Mouse (Mus musculus): ENCODE results near the gene Plxnc1. TPM values are rescaled to one million over a fixed set of nuclear protein-coding genes. Genes with fewer than 3 reads are reported as not detected.
A peak's percentile ranks its signal among the peaks of the same experiment; 100 is the strongest.

Gene Plxnc1
- total and polyA plus RNA-seq, 2 experiments from 2014 or later, result 12.9 to 78.5 TPM

GRCm38 (mm10) chr10:94905689-94906473 lies 38.8 kb downstream of the Plxnc1 start:
- H3K27ac ChIP-seq (ENCODE audit: low read depth, low read length), result peak overlapping the region; percentile 93
- 0 out of 2 replicates have a peak overlapping the region, but pooled peaks have one; percentile 39 for H3K9ac ChIP-seq (replicated peaks; ENCODE audit: low read length, poor library complexity, severe bottlenecking)
- H3K27me3 ChIP-seq (ENCODE audit: insufficient read depth, low read length), result no peaks in the 10 kb centered on the region
- 18% methylated on average over 21 of the region's 21 CpGs for WGBS
- ATAC-seq (ENCODE audit: low FRiP score), result peak; percentile 92
- peaks cover 9% of the 10 kb centered on the region; the same call in 1 of the 2 replicates for H3K4me1 ChIP-seq (ENCODE audit: insufficient read depth, low read length)
- no peaks in the 10 kb centered on the region for H3K9me3 ChIP-seq (ENCODE audit: low read length)
- peaks cover 7% of the 10 kb centered on the region; the same call in 1 of the 2 replicates for H3K36me3 ChIP-seq (ENCODE audit: insufficient read depth, low read length)
- no peak overlapping the region for H3K4me3 ChIP-seq (ENCODE audit: low read depth, low read length)
- peak overlapping the region; percentile 37 for H3K4me2 ChIP-seq (ENCODE audit: low read depth, low read length, poor library complexity, severe bottlenecking)
- peak; percentile 97 for DNase-seq (ENCODE audit: low spot score)
- TF ChIP-seq CTCF (IDR thresholded peaks at IDR 0.05), result peak; percentile 37

GRCm38 (mm10) chr10:94905219-94905618 lies 39.4 kb downstream of the Plxnc1 start:
- Histone ChIP-seq H3K4me3 (ENCODE audit: low read depth, low read length) (no peak overlapping the region), H3K9me3 (ENCODE audit: low read length) (no peaks in the 10 kb centered on the region), H3K36me3 (ENCODE audit: insufficient read depth, low read length) (peaks cover 7% of the 10 kb centered on the region; the same call in 1 of the 2 replicates), H3K4me2 (ENCODE audit: low read depth, low read length, poor library complexity, severe bottlenecking) (peak overlapping the region; percentile 37; the same call in 1 of the 2 replicates), H3K27ac (ENCODE audit: low read depth, low read length) (peak overlapping the region; percentile 93), H3K4me1 (ENCODE audit: insufficient read depth, low read length) (peaks cover 9% of the 10 kb centered on the region; the same call in 1 of the 2 replicates), H3K9ac (replicated peaks; ENCODE audit: low read length, poor library complexity, severe bottlenecking) (no peak overlapping the region), H3K27me3 (ENCODE audit: insufficient read depth, low read length) (no peaks in the 10 kb centered on the region)
- DNase-seq (ENCODE audit: low spot score), result no peak
- no peak; the same call in 1 of the 2 replicates for TF ChIP-seq CTCF (IDR thresholded peaks at IDR 0.05)
- WGBS, result 4% methylated on average over 3 of the region's 5 CpGs
- ATAC-seq (ENCODE audit: low FRiP score), result peak; percentile 51

DNA sequence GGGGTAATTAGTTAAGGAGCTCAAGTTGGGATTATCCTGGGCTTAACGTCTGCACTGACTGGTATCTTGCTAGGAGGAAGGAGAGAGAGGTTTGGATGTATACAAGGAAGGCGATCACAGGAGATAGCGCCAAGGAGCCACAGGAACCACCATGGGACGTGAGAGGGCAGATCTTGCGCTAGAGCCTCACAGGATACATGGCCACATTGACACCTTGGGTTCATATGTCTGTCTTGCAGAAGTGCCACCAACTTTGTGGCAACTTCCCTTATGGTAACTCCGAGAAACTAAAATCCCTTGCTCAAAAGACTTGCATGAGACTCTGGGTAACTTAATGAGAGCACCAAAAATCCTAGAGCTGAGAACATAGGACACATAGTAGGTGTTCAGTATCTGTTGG lies 47.7 kb downstream of the Plxnc1 start:
- Histone ChIP-seq H3K9ac (replicated peaks; ENCODE audit: low read length, poor library complexity, severe bottlenecking) (no peak overlapping the region), H3K36me3 (ENCODE audit: insufficient read depth, low read length) (peaks cover 15% of the 10 kb centered on the region), H3K4me3 (ENCODE audit: low read depth, low read length) (no peak overlapping the region), H3K4me2 (ENCODE audit: low read depth, low read length, poor library complexity, severe bottlenecking) (no peak overlapping the region), H3K27ac (ENCODE audit: low read depth, low read length) (no peak overlapping the region), H3K4me1 (ENCODE audit: insufficient read depth, low read length) (no peaks in the 10 kb centered on the region), H3K9me3 (ENCODE audit: low read length) (no peaks in the 10 kb centered on the region), H3K27me3 (ENCODE audit: insufficient read depth, low read length) (no peaks in the 10 kb centered on the region)
- TF ChIP-seq CTCF (IDR thresholded peaks at IDR 0.05), result no peak
- ATAC-seq (ENCODE audit: low FRiP score) (no peak), DNase-seq (ENCODE audit: low spot score) (no peak)
- WGBS, result 76% methylated on average over 6 of the region's 6 CpGs

DNA sequence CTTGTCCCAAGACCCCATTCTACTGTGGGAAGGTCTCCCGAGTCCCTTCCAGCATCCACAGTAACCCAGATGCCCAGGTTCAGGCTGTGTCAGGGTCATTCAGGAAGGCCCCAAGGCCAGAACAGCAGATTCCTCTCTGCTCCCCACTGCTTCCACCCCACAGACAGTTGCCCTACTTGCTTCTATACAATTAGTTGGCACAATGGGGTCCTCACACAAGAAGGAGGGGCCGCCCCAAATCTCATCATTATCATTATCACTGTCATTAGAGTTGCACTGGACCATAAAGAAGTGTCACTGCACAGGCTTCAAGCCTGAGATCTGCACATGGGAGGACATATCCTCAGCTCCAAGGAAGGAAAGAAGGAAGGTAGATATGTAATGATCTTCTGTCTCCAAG lies 48.3 kb downstream of the Plxnc1 start:
- H3K9me3 ChIP-seq (ENCODE audit: low read length), result no peaks in the 10 kb centered on the region
- H3K27me3 ChIP-seq (ENCODE audit: insufficient read depth, low read length), result no peaks in the 10 kb centered on the region
- ATAC-seq (ENCODE audit: low FRiP score) (no peak), DNase-seq (ENCODE audit: low spot score) (no peak)
- no peak overlapping the region for H3K9ac ChIP-seq (replicated peaks; ENCODE audit: low read length, poor library complexity, severe bottlenecking)
- no peak overlapping the region for H3K4me2 ChIP-seq (ENCODE audit: low read depth, low read length, poor library complexity, severe bottlenecking)
- H3K27ac ChIP-seq (ENCODE audit: low read depth, low read length), result no peak overlapping the region
- WGBS, result 92% methylated on average over 2 of the region's 2 CpGs
- no peaks in the 10 kb centered on the region for H3K4me1 ChIP-seq (ENCODE audit: insufficient read depth, low read length)
- H3K4me3 ChIP-seq (ENCODE audit: low read depth, low read length), result no peak overlapping the region
- H3K36me3 ChIP-seq (ENCODE audit: insufficient read depth, low read length), result peaks cover 15% of the 10 kb centered on the region
- TF ChIP-seq CTCF (IDR thresholded peaks at IDR 0.05), result no peak

DNA sequence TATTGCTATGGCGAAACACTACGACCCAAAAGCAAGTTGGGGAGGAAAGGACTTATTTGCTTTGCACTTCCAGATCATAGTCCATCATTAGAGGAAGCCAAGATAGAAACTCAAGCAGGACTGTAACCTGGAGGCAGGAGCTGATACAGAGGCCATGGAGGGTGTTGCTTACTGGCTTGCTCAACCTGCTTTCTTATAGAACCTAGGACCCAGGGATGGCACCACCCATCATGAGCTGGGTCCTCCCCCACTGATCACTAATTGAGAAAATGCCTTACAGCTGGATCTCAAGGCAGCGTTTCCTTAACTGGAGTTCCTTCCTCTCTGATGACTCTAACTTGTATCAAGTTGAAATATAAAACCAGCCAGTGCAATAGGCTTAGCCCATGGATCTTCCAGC lies 48.8 kb downstream of the Plxnc1 start:
- no peak for TF ChIP-seq CTCF (IDR thresholded peaks at IDR 0.05)
- no peak overlapping the region for H3K9ac ChIP-seq (replicated peaks; ENCODE audit: low read length, poor library complexity, severe bottlenecking)
- H3K9me3 ChIP-seq (ENCODE audit: low read length), result no peaks in the 10 kb centered on the region
- H3K4me1 ChIP-seq (ENCODE audit: insufficient read depth, low read length), result no peaks in the 10 kb centered on the region
- no peak for ATAC-seq (ENCODE audit: low FRiP score)
- DNase-seq (ENCODE audit: low spot score), result no peak
- no peak overlapping the region for H3K27ac ChIP-seq (ENCODE audit: low read depth, low read length)
- H3K4me2 ChIP-seq (ENCODE audit: low read depth, low read length, poor library complexity, severe bottlenecking), result no peak overlapping the region
- 97% methylated on average over 3 of the region's 3 CpGs for WGBS
- H3K27me3 ChIP-seq (ENCODE audit: insufficient read depth, low read length), result no peaks in the 10 kb centered on the region
- no peak overlapping the region for H3K4me3 ChIP-seq (ENCODE audit: low read depth, low read length)
- H3K36me3 ChIP-seq (ENCODE audit: insufficient read depth, low read length), result peaks cover 15% of the 10 kb centered on the region

DNA sequence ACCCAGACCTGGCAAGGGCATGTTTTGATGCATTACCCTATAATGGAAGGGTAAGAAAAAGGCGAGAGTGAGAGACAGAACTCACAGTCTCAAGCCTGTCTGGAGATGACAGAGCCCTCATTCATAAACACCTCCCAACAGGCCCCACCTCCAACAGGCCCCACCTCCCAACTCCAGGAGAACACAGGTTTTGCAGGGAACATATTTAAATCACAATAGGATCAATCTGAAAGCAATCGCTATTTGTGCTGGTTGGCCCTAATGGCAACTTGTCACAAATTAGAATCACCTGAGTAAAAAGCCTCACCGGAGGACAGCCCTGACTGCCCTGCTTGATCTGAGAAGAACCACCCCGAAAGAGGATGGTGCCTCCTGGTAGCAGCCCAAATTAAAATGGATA lies 54.9 kb downstream of the Plxnc1 start:
- H3K4me3 ChIP-seq (ENCODE audit: low read depth, low read length), result no peak overlapping the region
- 85% methylated on average over 4 of the region's 4 CpGs for WGBS

More for the DNA sequence above, 54.9 kb downstream of the Plxnc1 start:
- Histone ChIP-seq H3K4me2 (ENCODE audit: low read depth, low read length, poor library complexity, severe bottlenecking) (no peak overlapping the region), H3K36me3 (ENCODE audit: insufficient read depth, low read length) (peaks cover 2% of the 10 kb centered on the region; the same call in 1 of the 2 replicates), H3K9ac (replicated peaks; ENCODE audit: low read length, poor library complexity, severe bottlenecking) (no peak overlapping the region), H3K9me3 (ENCODE audit: low read length) (no peaks in the 10 kb centered on the region), H3K27me3 (ENCODE audit: insufficient read depth, low read length) (no peaks in the 10 kb centered on the region), H3K4me1 (ENCODE audit: insufficient read depth, low read length) (no peaks in the 10 kb centered on the region), H3K27ac (ENCODE audit: low read depth, low read length) (no peak overlapping the region)
- TF ChIP-seq CTCF (IDR thresholded peaks at IDR 0.05), result no peak
- no peak for ATAC-seq (ENCODE audit: low FRiP score)
- no peak for DNase-seq (ENCODE audit: low spot score)

All from midbrain, postnatal 0 days (tissue).